Mouse (Mus musculus): ENCODE data around the gene 4933427D14Rik.

GRCm38 (mm10) chr11:72214591-72215409 lies 7.5 kb upstream of the 4933427D14Rik start:
- no peak for TF ChIP-seq CTCF (IDR thresholded peaks at IDR 0.05; ENCODE audit: borderline replicate concordance, insufficient read depth, low read depth, low read length)
- TF ChIP-seq POLR2A (IDR thresholded peaks at IDR 0.05; ENCODE audit: borderline replicate concordance, insufficient read depth, low read length): peak; percentile 67; the same call in 1 of the 2 replicates
